Mouse (Mus musculus): ENCODE results near the gene Sowaha. TPM values are rescaled to one million over a fixed set of nuclear protein-coding genes. Genes with fewer than 3 reads are reported as not detected.

The Sowaha gene
- polyA plus RNA-seq, 1 experiment from 2014 or later, result 2.4 TPM

- 62% methylated on average over 15 of the region's 15 CpGs for WGBS
- Histone ChIP-seq H3K27ac (no peak overlapping the region), H3K36me3 (no peaks in the 10 kb centered on the region), H3K9ac (no peak overlapping the region), H3K4me2 (replicated peaks) (no peak overlapping the region), H3K4me3 (no peak overlapping the region), H3K9me3 (no peaks in the 10 kb centered on the region), H3K4me1 (no peaks in the 10 kb centered on the region), H3K27me3 (no peaks in the 10 kb centered on the region)
- no peak for ATAC-seq (ENCODE audit: insufficient number of reproducible peaks, insufficient read depth, low FRiP score, low TSS enrichment)
Measured at GRCm38 (mm10) chr11:53450070-53450705, 29.9 kb downstream of the Sowaha start.

DNA sequence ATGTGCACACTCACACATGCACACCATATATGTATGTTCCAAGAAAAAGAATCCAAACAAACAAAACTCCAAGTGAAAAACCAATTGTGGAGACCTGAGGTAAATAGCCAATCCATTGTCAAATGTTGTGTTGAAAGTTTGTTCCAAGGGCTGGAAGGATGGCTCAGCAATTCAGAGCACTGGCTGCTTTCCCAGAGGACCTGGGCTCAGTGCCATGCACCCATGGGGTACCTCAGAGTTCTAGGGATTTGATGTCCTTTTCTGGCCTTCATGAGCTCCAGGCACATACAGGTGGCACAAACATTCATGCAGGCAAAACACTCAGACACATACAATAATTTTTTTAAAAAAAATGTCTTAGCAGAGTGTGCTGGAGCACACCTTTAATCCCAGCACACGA, 31.5 kb downstream of the Sowaha start:
- Histone ChIP-seq H3K27ac (no peak overlapping the region), H3K4me3 (no peak overlapping the region), H3K4me2 (replicated peaks) (no peak overlapping the region), H3K9ac (no peak overlapping the region), H3K9me3 (no peaks in the 10 kb centered on the region), H3K36me3 (no peaks in the 10 kb centered on the region), H3K27me3 (no peaks in the 10 kb centered on the region), H3K4me1 (no peaks in the 10 kb centered on the region)
- 76% methylated on average over 1 of the region's 1 CpGs for WGBS
- no peak for ATAC-seq (ENCODE audit: insufficient number of reproducible peaks, insufficient read depth, low FRiP score, low TSS enrichment)

DNA sequence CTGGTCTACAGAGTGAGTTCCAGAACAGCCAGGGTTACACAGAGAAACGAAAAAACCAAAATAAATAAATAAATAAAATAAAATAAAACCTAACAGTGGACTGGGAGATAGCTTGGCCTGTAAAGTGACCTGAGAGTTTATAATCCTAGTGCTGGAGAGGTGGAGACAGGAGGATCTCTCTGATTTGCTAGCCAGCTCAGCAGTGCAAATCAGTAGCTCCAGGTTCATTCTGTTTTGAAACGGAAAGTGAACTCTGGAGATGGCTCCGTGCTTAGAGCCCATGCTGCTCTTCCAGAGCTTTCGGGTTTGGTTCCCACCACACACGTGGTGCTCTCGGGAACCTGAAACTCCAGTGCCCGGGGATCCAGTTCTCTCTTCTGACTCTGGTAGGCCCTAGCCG, 32.1 kb downstream of the Sowaha start:
- ATAC-seq (ENCODE audit: insufficient number of reproducible peaks, insufficient read depth, low FRiP score, low TSS enrichment), result no peak

GRCm38 (mm10) chr11:53446183-53446582, 33.9 kb downstream of the Sowaha start:
- H3K9ac ChIP-seq, result no peak overlapping the region
- H3K27me3 ChIP-seq, result no peaks in the 10 kb centered on the region
- no peak overlapping the region for H3K27ac ChIP-seq
- ATAC-seq (ENCODE audit: insufficient number of reproducible peaks, insufficient read depth, low FRiP score, low TSS enrichment), result no peak
- H3K4me3 ChIP-seq, result no peak overlapping the region
- H3K9me3 ChIP-seq, result no peaks in the 10 kb centered on the region
- H3K4me2 ChIP-seq (replicated peaks), result no peak overlapping the region
- no peaks in the 10 kb centered on the region for H3K4me1 ChIP-seq
- WGBS, result 84% methylated on average over 13 of the region's 13 CpGs
- H3K36me3 ChIP-seq, result no peaks in the 10 kb centered on the region

More for the DNA sequence above, 32.1 kb downstream of the Sowaha start:
- Histone ChIP-seq H3K27me3 (no peaks in the 10 kb centered on the region), H3K9me3 (no peaks in the 10 kb centered on the region), H3K4me3 (no peak overlapping the region), H3K4me2 (replicated peaks) (no peak overlapping the region), H3K9ac (no peak overlapping the region), H3K4me1 (no peaks in the 10 kb centered on the region), H3K27ac (no peak overlapping the region), H3K36me3 (no peaks in the 10 kb centered on the region)
- 86% methylated on average over 8 of the region's 8 CpGs for WGBS

DNA sequence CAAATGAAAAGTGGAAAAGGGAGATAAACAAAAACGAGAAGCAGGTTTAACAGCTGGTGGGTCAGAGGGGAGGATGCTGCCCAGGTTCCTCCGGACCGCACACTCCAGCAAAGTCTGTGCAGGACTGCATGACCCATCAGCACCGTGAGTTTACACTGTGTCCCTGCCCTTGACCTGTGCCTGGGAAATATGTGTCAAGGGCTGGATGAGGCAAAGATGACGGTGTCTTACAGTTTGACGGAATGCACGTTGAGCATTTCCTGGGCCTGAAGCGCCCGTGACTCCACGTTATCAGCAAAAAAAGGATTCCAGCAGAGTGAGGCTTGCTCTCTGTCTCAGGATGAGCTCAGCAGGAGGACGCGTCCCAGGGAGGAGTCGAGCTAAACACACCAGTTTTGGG, 34.5 kb downstream of the Sowaha start:
- no peak overlapping the region for H3K27ac ChIP-seq
- WGBS, result 56% methylated on average over 13 of the region's 13 CpGs
- no peak for ATAC-seq (ENCODE audit: insufficient number of reproducible peaks, insufficient read depth, low FRiP score, low TSS enrichment)
- no peak overlapping the region for H3K9ac ChIP-seq
- no peak overlapping the region for H3K4me3 ChIP-seq
- H3K4me2 ChIP-seq (replicated peaks), result no peak overlapping the region
- no peaks in the 10 kb centered on the region for H3K9me3 ChIP-seq
- H3K4me1 ChIP-seq, result no peaks in the 10 kb centered on the region
- H3K27me3 ChIP-seq, result no peaks in the 10 kb centered on the region
- no peaks in the 10 kb centered on the region for H3K36me3 ChIP-seq

- Histone ChIP-seq H3K4me2 (replicated peaks) (no peak overlapping the region), H3K4me3 (no peak overlapping the region), H3K36me3 (no peaks in the 10 kb centered on the region), H3K4me1 (no peaks in the 10 kb centered on the region), H3K9me3 (no peaks in the 10 kb centered on the region), H3K27ac (no peak overlapping the region), H3K9ac (no peak overlapping the region), H3K27me3 (no peaks in the 10 kb centered on the region)
- ATAC-seq (ENCODE audit: insufficient number of reproducible peaks, insufficient read depth, low FRiP score, low TSS enrichment), result no peak
- WGBS, result 36% methylated on average over 6 of the region's 6 CpGs
Measured at GRCm38 (mm10) chr11:53443861-53444260, 36.2 kb downstream of the Sowaha start.

DNA sequence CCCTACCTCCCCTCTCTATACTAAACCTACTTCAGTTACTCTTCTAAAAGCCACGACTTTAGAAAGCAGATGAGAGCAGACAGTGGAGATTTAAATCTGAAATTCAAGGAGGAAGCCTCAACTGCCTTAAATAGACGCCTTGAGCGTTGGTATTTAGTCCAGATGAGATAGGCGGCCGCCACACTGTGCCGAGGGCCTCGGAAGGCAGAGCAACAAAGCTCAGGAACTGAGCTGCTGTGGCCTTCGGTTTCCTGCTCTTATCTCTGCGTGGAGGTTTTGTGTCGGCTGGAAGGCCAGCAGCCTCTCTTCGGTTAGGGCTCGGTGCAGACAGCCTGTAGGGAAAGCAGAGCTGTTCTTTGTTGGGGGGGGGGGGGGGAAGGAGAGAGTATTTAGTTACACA, 38.2 kb downstream of the Sowaha start:
- H3K9ac ChIP-seq, result no peak overlapping the region
- no peaks in the 10 kb centered on the region for H3K27me3 ChIP-seq
- no peak overlapping the region for H3K4me2 ChIP-seq (replicated peaks)
- no peak overlapping the region for H3K4me3 ChIP-seq
- H3K27ac ChIP-seq, result 0 out of 2 replicates have a peak overlapping the region, but pooled peaks have one; percentile 37
- H3K4me1 ChIP-seq, result no peaks in the 10 kb centered on the region
- no peaks in the 10 kb centered on the region for H3K36me3 ChIP-seq
- H3K9me3 ChIP-seq, result no peaks in the 10 kb centered on the region
- ATAC-seq (ENCODE audit: insufficient number of reproducible peaks, insufficient read depth, low FRiP score, low TSS enrichment), result no peak
- WGBS, result 28% methylated on average over 12 of the region's 12 CpGs

- no peak overlapping the region for H3K4me2 ChIP-seq (replicated peaks)
- no peak for ATAC-seq (ENCODE audit: insufficient number of reproducible peaks, insufficient read depth, low FRiP score, low TSS enrichment)
- H3K9ac ChIP-seq, result no peak overlapping the region
- H3K36me3 ChIP-seq, result no peaks in the 10 kb centered on the region
- H3K9me3 ChIP-seq, result no peaks in the 10 kb centered on the region
- H3K4me1 ChIP-seq, result no peaks in the 10 kb centered on the region
- H3K27ac ChIP-seq, result no peak overlapping the region
- no peaks in the 10 kb centered on the region for H3K27me3 ChIP-seq
- 89% methylated on average over 6 of the region's 6 CpGs for WGBS
- no peak overlapping the region for H3K4me3 ChIP-seq
Measured at GRCm38 (mm10) chr11:53436338-53436737, 43.7 kb downstream of the Sowaha start.

DNA sequence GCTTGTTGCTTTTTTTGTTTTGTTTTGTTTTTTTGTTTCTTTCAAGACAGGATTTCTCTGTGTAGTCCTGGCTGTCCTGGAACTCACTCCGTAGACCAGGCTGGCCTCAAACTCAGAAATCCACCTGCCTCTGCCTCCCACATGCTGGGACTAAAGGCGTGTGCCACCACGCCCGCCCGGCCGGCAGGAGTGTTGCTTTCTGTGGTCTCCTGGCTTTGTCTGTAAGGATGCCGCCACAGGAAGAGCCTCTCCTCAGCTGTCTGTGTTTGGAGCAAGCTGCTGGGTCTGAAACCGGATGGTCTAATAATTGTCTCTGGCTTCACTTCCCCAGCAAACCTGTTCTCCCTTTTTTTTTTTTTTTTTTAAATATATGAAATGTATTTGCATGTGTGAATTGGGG, 44.6 kb downstream of the Sowaha start:
- Histone ChIP-seq H3K4me3 (no peak overlapping the region), H3K36me3 (no peaks in the 10 kb centered on the region), H3K9ac (no peak overlapping the region), H3K4me2 (replicated peaks) (no peak overlapping the region), H3K9me3 (no peaks in the 10 kb centered on the region), H3K4me1 (no peaks in the 10 kb centered on the region), H3K27me3 (no peaks in the 10 kb centered on the region), H3K27ac (no peak overlapping the region)
- ATAC-seq (ENCODE audit: insufficient number of reproducible peaks, insufficient read depth, low FRiP score, low TSS enrichment), result no peak
- WGBS, result 83% methylated on average over 8 of the region's 8 CpGs

DNA sequence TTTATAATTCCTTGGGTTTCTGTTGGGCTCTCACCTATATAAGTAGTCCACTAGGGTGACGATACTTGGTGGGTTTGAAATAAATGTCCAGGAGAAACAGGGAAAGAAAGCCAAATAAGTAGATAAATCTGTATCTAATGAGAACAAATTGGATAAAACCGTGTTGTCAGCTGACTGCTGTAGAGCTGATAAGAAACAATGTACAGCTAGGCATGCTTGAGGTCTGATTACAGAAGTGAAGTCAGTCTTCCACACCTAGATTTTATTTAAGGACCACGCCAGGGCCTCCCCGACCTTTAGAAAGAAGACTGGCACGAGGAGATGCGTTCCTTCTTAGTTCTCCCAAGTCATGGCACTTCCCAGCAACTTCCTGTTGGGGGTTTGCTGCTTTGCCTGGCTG, 47.0 kb downstream of the Sowaha start:
- peaks cover 7% of the 10 kb centered on the region for H3K4me1 ChIP-seq
- no peak overlapping the region for H3K4me3 ChIP-seq
- no peak for ATAC-seq (ENCODE audit: insufficient number of reproducible peaks, insufficient read depth, low FRiP score, low TSS enrichment)
- 69% methylated on average over 6 of the region's 6 CpGs for WGBS
- no peaks in the 10 kb centered on the region for H3K27me3 ChIP-seq
- H3K9ac ChIP-seq, result no peak overlapping the region
- H3K36me3 ChIP-seq, result peaks cover 8% of the 10 kb centered on the region
- no peak overlapping the region for H3K27ac ChIP-seq
- no peaks in the 10 kb centered on the region for H3K9me3 ChIP-seq
- H3K4me2 ChIP-seq (replicated peaks), result no peak overlapping the region

- 19% methylated on average over 9 of the region's 9 CpGs for WGBS
- peaks cover 7% of the 10 kb centered on the region for H3K4me1 ChIP-seq
- ATAC-seq (ENCODE audit: insufficient number of reproducible peaks, insufficient read depth, low FRiP score, low TSS enrichment), result no peak; the same call in none of the 2 replicates
- no peak overlapping the region for H3K9ac ChIP-seq
- peak overlapping the region; percentile 83 for H3K4me2 ChIP-seq (replicated peaks)
- no peaks in the 10 kb centered on the region for H3K9me3 ChIP-seq
- H3K36me3 ChIP-seq, result peaks cover 8% of the 10 kb centered on the region
- peak overlapping the region; percentile 83 for H3K4me3 ChIP-seq
- peak overlapping the region; percentile 14; the same call in 1 of the 2 replicates for H3K27ac ChIP-seq
- H3K27me3 ChIP-seq, result no peaks in the 10 kb centered on the region
Measured at GRCm38 (mm10) chr11:53431347-53432056, 48.6 kb downstream of the Sowaha start.

- no peaks in the 10 kb centered on the region for H3K9me3 ChIP-seq
- H3K27me3 ChIP-seq, result no peaks in the 10 kb centered on the region
- H3K4me1 ChIP-seq, result peaks cover 7% of the 10 kb centered on the region
- WGBS, result under 1% methylated on average over 44 of the region's 44 CpGs
- H3K9ac ChIP-seq, result peak within 1 kb of the TSS; percentile 92
- peak; percentile 91 for ATAC-seq (ENCODE audit: insufficient number of reproducible peaks, insufficient read depth, low FRiP score, low TSS enrichment)
- peak within 1 kb of the TSS; percentile 67 for H3K27ac ChIP-seq
- peak within 1 kb of the TSS; percentile 83 for H3K4me3 ChIP-seq
- H3K36me3 ChIP-seq, result peaks cover 8% of the 10 kb centered on the region
- peak within 1 kb of the TSS; percentile 83 for H3K4me2 ChIP-seq (replicated peaks)
Measured at GRCm38 (mm10) chr11:53430670-53431346, 49.3 kb downstream of the Sowaha start, which contains the start of the genes Uqcrq and Gdf9. Uqcrq (minus strand) TSS chr11:53430831. Gdf9 (plus strand) TSS chr11:53431023.
